Mouse (Mus musculus) kidney, postnatal 25 days (tissue): ENCODE data around the gene Mtmr10.

Source experiments
- DNase-seq, 2 experiments: peaks; one replicate each; pipeline ENCODE4 v3.0.0; 2021; ENCODE audit warnings: mixed read lengths in 2 of 2

Gene Mtmr10

DNA sequence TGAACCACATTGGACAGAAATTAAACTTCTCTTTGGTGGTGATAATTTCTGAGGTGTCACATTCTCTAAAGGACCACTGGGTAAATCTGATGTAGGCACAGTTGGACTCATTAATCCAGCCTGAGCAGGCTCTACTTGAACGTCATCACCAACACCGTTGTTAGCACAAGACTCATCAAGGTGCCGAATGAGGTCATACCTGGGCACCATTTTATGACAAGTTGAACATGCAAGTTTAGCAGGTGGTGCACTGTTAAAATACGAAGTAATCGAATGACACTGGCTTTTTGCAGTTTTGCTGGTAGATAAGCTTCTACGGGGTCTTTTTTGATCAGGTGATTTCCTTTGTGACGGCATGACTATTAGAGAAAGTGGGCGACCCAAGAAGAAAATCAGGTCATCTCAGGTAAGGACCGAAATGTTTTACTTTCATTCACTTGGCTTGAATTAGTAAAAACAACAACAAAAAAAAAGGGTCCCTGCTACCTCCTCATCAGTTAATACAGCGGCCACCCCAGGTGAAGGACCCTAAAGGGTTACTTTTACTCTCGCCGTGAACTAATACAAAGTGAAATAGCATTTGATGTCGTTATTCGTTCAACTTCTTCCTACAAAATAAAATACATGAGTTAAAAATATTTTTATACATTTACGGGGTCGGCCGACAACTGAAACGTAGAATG is 85.8 kb downstream of the Mtmr10 start:
- DNase-seq = no peak

GRCm38 (mm10) chr7:64373830-64374562 is 86.5 kb downstream of the Mtmr10 start, which contains the start of gene Fan1:
Gene Fan1 (minus strand): TSS chr7:64374095.
- peak; percentile 83 to 91 for DNase-seq
